Mouse (Mus musculus): ENCODE results near the gene Tctn1. TPM values are rescaled to one million over a fixed set of nuclear protein-coding genes. Genes with fewer than 3 reads are reported as not detected.
A peak's percentile ranks its signal among the peaks of the same experiment; 100 is the strongest.

Tctn1 gene
- total RNA-seq, 2 experiments from 2014 or later = 11.5 to 14.5 TPM

DNA sequence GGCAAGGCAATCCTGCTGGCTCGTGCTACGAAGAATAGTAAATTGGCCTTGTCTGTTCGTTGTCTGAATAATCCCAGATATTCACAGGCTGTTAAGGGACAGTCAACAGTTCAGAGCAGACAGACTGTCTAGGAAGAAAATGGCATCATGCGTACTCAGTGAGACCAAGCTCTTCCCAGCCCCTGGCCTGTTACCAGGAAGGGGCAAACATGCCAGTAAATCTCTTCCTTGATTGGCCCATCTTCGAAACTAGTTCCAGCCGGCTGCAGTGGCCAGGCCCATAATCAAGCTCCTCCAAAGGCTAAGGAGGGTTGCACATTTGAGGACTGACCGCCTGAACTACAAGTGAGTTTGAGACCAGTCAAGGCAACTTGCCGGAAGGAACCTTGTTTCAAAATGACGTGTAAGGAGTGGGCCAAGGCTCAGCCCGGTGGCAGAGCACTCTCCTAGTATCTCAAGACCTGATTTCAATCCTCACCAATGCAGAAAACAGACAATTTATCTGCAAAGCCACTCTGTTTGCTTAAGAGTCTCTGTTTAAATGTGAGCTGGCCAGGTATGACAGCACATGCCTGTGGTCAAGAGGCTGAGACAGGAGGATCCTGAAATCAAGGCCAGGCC lies 17.6 kb downstream of the Tctn1 start:
- no peak for DNase-seq

DNA sequence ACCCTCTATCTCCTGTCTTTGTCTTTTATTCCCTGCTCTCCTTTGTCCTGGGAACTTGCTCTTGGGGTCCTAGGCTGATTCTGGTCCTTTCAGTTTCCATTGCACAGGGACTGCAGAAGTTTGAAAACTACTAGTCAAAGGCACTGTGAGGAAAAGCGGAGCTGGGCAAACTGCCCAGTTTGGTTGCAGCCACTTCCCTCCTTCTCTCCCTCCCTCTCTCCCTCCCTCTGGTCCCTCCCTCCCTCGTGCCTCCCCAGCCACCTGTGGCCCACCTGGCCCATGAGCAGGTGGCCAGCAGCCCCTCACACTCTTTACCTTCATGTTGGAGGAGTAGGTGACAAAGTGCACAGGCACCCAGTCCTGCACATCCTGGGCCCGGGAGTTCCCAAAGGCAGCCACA lies 19.1 kb downstream of the Tctn1 start:
- DNase-seq = no peak

DNA sequence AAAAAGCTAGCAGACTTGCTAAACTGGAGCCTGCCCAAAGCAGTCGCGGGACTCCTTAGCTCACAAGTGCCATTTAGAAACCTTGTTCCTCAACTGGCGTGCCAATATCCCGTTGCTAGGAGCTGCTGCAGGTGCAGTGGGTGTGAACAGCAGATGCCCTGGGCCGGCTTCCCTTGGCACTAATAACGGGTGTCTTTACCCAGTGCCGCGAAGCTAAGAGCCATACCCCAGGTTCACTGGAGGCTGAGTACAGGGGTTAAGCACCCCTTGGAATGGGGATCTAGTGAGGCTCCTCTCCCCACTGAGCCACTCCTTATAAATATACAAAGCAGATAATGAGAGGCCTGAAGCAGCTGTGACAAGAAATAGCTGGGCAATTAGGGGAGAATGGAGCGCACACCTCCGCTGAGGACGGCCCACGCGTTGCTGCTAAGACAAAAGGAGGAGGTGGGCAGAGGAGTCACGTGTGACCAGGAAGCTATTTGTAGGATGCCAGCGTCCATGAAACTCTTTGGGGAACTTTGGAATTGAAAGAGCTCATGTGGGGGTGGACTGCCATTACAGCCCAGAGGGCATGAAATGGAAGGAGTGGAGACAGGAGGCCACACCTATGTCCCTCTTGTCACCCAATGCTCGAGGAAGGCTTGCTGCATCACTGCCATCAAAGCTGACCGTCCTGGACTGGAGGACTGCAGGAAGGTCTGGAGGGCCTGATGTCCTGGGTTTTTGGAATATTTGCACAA lies 20.3 kb downstream of the Tctn1 start:
- DNase-seq = peak in 1 of 2 experiments; percentile 38

DNA sequence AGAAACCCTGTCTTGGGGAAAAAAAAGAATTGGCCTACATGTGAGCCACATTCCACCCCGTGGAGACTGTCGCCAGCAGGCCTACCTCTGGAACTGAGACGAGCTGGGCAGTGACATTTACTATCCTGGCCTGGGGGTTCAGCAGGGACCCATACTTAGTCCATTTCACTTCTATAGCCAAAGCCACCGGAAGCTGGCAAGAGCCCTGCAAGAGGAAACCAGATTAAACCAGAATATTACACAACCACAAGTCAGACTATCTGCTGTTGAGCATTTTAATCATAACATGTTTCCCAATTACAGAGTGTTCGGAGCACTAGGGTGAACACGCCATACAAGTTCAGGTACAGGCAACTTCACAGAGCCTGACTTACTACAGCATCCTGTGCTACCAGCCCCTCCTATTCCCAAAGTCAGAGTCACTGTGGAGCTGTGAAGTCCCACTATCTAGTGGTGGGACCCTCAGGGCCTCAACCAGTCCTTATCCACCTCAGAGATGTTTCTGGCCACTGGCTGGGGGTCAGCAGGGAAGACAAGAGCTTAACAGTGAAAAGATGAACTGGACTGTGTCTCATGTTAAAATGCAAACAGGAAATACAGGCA lies 21.6 kb downstream of the Tctn1 start:
- DNase-seq = no peak

DNA sequence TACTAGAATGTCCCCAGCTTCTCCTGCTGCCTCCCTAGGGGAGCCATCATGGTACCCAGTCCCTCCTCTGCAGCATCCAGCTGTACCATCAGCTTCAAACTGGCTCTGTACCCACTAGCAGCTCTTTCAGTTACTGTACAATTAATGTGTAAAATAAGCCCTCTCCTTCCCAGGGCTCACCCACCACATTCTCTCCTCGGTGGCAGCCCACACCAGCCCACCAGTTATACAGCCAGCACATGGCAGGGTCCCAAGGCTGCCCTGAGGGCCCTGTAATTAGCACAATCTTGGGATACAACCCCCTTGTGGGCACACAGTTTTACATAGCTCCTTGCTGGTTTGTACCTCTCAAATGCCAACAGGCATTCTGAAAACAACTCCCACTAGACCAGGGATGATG lies 23.3 kb downstream of the Tctn1 start:
- no peak for DNase-seq

DNA sequence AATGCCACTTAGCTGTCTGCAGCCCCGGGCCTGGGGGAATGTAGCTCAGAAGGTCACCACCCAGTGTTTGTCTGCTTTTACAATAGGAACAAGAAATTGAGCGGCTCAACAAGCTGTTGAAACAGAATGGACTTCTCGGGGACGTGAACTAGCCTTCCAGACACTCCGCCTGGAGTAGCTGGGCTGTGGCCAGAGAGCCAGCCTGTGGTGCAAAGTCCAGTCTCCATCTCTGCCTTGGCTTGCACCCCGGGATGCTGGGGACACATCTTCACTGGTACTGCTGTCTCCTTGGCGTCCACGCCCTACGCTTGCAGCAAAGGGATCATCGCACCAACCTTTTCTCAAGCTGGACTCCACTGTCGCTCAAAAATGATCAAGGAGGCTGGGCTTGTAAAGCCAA lies 23.7 kb downstream of the Tctn1 start:
- DNase-seq = no peak

DNA sequence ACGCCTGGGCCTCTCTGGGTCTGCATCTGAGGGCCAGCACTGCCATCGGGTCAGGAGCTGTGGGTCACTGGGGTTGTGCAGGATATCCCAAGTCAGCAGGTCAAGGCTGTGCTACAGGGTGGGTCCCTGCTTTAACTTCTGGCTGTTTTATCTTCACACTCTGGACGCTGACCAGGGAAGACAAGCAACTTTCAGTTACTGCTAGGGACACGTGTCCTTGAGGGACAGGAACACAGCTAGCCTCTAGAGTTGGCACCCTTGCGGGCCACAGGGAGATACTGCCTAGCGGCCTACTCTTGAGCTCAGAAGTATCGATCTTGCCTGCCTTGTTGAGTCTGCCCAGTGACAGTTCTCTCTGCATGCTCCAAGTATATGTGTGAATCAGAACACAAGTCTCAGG lies 24.6 kb downstream of the Tctn1 start:
- no peak for DNase-seq

DNA sequence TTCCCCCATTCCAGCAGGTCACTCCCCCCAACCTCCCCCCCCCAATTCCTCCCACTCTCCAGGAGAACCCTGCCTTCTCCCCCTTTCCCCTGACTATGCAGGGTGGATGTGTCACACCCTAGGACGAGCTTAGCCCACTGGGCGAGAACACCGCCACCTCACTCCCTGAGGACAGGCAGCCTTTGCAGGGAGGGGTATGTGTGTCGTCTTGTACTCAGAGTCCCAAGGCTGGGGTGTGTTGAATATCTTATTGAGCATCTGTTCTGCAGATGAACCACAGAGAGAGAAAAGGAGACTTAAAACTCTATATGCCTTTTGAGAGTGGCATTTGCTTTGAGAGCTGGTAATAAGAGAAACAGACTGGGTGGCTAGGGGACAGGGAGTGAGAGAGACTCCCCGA lies 27.1 kb downstream of the Tctn1 start:
- DNase-seq = no peak

DNA sequence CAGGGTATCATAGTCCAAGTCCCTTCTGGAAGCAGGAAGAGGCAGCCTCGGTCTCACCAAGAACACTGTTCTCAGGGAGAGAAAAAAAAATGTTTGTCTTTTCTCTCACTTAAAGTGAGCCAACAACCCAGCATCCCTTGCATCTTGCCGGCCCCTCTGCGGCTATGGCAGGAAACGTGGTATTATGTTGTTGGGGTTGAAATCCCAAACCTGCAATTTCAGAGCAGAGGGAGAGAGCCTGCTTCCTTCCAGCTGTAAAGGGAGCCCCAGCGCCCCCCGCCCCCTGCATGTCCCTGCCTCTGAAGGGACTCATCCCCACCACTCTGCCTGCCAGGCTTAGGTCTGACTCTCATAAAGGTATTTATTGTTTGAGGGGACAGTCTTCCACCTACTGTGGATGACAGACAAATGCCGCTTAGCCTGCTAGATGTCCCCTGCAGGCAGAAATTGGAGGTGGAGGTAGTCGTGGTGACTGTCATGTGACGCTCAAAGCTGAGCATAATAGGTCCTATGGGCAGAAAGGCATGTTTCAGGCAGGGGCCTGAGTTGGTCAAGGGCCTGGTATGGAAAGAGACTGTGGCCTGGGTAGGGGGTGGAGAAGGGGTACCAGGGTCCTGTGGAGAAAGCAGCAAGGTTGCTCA lies 28.9 kb downstream of the Tctn1 start:
- DNase-seq = no peak

DNA sequence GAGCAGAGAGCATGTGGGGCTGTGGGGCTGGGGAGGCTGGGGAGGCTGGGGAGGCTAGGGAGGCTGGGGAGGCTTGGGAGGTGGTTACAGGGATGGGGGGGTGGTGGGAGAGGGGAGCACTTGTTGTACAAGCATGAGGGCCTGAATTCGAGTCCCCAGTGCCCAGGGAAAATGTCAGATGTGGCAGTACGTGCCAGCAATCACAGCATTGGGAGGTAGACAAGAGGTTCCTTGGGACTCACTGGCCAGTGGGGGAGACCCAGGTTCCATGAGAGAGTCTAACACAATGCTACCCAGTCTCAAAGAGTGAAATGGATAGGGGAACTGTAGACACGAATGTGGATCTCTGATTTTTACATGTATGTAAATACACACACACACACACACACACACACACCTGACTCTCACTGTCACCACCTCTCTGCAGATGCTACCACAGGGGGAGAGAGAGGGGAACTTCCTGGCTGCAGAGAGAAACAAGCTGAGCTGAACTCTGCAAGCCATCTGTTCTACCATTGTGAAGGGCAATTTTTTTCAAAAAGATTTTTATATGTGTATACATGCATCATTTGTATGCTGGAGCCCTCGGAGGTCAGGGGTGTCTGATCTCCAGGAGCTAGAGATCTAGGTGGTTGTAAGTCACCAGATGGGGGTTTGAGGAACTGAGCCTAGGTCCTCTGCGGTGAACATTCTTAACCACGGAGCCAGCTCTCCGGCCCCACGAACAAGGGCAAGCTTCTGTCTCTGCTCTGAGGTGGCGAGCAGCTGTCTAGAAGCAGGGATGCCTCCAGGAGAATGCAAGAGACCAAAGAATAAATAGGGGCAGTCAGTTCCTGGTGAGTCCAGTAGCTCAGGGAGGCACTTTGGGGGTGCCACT lies 29.7 kb downstream of the Tctn1 start:
- no peak for DNase-seq

DNA sequence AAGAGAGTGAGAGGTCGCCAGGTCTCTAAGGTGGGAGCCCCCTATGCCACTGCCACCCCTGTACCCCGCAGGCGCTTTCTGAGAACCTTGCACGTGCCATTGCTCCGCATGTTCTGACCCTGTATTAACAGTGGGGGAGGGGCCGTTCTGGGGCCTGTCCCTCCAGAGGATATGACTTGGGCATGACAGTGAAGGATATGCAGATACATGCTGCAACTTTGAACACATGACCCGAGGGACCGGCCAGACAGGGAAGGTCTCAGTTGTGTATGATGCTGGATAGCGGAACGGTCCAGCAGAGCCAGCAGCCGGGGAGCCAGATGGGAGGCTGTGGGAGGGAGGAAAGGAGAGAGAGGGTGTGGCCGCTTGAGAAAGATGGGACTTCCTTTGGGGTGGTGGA lies 30.6 kb downstream of the Tctn1 start:
- DNase-seq = no peak

DNA sequence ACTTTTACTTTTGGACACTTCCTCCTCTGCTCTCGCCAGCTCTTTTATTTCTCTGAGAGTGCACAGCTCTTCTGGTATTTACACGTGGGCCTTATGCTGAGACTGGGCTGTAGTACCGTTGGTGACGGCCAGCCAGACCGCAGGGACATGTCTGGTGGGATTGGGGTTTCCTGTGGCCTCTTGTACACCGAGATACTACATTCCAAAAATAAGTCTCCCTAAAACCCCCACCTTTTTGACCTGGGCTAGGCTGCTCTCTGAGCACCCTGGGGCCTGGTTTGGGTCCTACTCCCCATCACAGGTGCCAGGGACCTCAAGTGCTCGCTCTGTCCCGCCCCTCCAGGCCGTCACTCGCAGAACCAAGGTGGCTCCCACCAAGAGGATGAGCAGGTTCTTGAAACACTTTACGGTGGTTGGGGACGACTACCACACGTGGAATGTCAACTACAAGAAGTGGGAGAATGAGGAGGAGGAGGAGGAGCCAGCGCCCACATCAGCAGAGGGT lies 31.1 kb downstream of the Tctn1 start:
- DNase-seq = no peak

DNA sequence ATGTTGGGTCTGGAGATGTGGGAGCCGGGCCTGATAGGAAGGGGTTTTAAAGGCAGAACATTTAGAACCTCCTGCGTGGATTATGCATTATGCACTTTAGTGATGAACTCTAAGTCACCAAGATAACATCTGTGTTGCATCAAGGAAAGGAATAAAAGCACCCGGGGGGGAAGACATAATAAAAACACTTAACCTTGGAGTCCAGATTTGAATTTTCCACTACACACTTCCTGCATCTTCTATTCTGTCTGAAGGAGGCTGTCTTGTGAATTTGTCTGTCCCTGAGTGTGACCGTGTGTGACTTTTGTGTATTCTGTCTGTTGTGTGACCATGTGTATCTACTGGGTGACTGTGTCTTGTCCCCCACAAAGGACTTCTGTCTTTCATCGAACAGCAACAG lies 32.3 kb downstream of the Tctn1 start:
- DNase-seq = no peak

DNA sequence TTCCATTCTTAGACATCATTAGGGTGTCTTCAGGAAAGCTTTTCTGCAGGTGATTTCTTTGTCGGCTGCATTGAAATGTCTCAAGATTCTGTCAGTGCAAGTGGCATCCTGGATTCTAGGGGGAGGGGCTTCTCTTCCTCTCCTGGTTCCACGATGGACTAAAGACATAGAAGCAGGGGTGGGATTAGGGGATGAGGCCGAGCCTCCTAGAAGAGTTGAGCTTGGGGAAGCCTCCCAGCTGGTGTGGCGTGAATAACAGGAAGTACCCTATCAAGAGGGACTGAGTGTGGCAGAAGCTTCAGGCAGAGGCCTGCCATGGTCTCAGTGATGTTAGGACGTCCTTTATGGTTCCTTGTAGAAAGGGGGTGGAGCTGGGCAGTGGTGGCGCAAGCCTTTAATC lies 32.8 kb downstream of the Tctn1 start:
- no peak for DNase-seq

DNA sequence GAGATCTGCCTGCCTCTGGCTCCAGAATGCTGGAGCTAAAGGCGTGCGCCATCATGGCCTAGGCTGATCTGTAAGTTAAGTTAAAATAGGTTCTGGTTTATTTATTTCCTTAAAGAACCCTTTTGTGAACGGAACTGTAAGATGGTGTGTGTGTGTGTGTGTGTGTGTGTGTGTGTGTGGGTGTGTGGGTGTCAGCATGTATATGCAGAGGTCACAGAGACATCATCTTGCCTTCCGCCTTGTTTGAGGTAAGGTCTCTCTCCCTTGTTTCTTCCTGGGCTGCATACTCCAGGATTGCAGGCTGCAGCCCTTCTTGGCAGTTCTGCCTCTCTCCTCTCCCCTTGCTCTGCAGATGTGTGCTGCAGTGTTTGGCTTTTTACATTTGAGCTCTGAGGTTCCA lies 33.4 kb downstream of the Tctn1 start:
- no peak for DNase-seq

DNA sequence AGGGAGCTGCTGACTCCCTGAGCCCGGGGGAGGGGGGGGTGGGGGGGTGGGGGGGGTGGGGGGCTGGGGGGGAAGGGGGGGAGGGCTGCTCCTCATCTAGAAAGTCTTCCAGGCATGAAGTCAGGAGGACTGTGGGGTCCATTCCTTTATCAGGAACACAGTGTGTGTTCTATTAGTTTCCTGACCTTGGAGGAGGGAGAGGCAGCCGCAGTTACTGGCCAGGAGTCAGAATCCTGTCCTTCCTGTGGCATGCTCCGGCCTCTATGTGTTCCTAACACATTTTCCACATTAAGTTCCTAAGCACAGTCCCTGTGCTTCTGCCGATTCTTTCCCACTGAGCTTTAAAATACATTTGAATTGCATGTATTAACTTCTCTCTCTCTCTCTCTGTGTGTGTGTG lies 35.5 kb downstream of the Tctn1 start:
- no peak for DNase-seq

DNA sequence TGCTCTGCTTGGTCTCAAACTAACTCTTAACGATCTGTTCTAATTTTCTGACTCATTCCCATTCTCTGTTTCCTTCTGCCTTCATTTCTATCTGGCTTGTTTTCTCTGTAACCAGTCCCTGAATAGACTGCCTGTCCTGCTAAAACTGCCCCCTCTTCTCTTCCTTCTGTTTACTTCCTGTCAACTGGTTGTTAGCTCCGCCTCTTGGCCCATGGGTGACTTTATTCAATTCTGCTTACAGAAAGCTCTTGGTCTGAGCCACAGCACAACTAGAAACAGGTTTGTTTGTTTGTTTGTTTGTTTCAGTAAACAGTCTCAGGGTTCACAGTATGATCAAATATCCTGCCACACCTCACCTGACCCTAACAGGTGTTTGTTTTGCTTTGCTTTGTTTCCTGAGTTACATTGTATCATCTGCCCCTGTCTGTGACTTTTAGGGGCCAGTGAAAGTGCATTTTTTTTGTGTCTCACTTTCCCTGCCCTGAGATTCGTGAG lies 35.9 kb downstream of the Tctn1 start:
- no peak for DNase-seq

DNA sequence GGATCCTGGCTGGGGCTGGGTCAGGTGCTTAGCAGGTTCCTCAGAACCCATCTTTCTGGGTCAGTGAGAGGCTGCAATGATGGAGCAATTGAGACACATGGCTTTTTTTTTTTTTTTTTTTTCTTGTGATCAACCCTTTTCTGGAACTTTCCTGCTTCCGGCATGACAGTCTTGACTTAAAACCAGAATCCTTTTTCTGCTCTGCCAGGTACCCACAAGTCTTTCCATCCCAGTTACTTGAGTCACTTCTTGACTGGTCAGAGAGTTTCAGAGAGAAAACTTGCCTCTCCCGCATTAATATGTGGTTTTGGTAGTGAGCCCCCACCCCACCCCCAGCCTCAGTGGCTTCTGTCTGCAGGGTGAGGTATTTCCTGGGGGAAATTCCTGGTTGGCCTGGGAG lies 40.0 kb downstream of the Tctn1 start:
- no peak for DNase-seq

DNA sequence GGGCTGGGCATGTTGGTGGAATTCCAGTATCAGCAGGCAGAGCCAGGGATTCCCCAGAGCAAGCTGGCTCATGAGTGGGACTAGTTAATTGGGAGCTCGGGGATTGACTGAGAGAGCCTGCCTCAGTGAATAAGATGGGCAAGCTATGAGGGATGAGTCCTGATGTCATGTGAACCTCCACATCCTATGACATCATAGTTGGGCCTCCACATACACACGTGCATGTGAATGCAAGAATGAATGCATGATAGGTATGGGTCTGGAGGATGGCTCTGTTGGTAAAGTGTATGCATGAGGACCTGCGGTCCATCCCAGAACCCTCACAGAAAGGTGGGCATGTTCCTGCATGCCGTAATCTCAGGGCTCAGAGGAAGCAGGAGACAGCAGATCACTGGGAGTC lies 43.2 kb downstream of the Tctn1 start:
- DNase-seq = no peak

DNA sequence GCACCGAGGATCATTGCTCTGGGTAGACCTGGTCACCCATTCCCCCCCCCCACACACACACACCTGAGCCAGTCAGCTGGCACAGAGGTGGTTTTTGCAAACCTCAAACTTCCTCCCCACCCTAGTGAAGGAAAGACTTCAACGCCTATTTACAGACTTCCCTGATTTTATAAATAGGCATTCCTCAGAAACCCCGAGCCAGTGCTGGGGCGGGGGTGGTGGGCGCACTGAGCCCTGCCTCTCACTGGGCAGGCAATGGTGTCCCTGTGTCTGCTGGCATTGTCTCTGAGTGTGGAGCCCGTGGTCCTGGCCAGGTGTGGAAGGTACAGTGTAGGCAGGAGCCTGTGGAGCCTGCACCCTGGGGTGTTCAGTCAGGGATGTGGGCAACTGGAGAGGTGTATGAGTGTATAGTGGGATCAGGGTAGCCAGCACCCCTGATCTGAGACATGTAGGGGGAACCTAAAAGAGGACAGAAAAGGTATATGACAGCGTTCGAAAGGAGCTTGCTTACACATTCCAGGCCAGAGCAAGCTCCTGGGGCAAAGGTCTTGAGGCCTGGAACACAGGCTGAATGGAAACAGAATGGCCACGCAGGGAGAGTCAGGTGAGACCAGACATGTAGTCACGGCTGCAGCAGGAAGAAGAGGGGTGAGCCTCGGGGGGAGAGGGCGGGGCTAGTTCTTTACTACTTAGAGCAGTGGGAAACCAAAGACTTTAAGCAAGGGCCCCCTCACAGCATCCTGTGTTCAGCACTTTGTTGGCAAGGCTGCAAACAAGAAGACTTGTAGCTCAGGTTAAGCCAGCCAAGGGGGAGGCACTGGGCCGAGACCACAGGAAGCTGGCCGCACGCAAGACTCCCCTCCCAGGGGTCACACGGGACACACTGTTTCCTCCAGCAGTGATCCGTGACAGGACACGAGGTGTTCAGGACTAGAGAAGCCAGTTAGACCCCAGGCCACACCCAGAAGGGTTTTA lies 44.3 kb downstream of the Tctn1 start:
- no peak for DNase-seq

DNA sequence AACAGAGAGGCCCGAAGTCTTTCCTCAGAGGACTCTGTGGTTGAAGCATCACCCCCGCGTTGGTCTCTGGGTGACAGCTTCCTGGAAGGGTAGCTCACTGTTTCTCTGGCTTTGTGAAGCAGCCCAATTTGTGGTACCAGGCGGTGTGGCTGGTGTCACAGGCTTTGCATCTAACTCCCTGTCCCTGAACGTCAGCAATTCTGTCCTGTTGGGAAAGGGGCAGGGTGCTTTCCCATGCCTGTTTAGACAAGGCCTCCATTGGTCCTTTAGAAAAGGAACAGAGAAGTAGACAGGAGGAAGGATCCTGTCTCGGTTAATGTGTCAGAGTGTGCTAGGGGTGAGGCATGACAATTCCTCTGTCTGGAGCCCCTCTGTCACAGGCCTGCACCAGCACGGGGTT lies 45.3 kb downstream of the Tctn1 start:
- DNase-seq = no peak

Measured in layer of hippocampus, postnatal 36 days (tissue).